Mouse (Mus musculus) T-helper 1 cell (primary cell): ENCODE measurements around the gene Nufip2.

ENCODE experiments used
- in situ Hi-C: fragments of 300-600 bp; cut with MboI, MseI; formaldehyde crosslinking; loops from one replicate; pipeline ENCODE4 v1.15.1; 2025; ENCODE audit warnings: high pct_unique_total_duplicates

The Nufip2 gene

GRCm38 (mm10) chr11:77770346-77770745 lies 84.4 kb downstream of the Nufip2 start:
- in situ Hi-C loops: no loop called here

- in situ Hi-C loops: no loop called here
Measured at GRCm38 (mm10) chr11:77771879-77772713, 86.1 kb downstream of the Nufip2 start.

- in situ Hi-C loops: no loop called here
Measured at GRCm38 (mm10) chr11:77775701-77776400, 89.9 kb downstream of the Nufip2 start.

GRCm38 (mm10) chr11:77777436-77777835 lies 91.5 kb downstream of the Nufip2 start:
- in situ Hi-C loops: no loop called here

GRCm38 (mm10) chr11:77777937-77778336 lies 92.0 kb downstream of the Nufip2 start:
- in situ Hi-C loops: no loop called here

GRCm38 (mm10) chr11:77779240-77779639 lies 93.3 kb downstream of the Nufip2 start:
- in situ Hi-C loops: no loop called here

- in situ Hi-C loops: no loop called here
Measured at GRCm38 (mm10) chr11:77781088-77781487, 95.1 kb downstream of the Nufip2 start.

- in situ Hi-C loops: no loop called here
Measured at GRCm38 (mm10) chr11:77782104-77782815, 96.3 kb downstream of the Nufip2 start.

- in situ Hi-C loops: no loop called here
Measured at GRCm38 (mm10) chr11:77783211-77783746, 97.3 kb downstream of the Nufip2 start.

GRCm38 (mm10) chr11:77783747-77784646 lies 98.0 kb downstream of the Nufip2 start:
- in situ Hi-C loops: no loop called here

GRCm38 (mm10) chr11:77784894-77785293 lies 98.9 kb downstream of the Nufip2 start:
- in situ Hi-C loops: no loop called here

GRCm38 (mm10) chr11:77785396-77785767 lies 99.4 kb downstream of the Nufip2 start:
- in situ Hi-C loops: no loop called here

- in situ Hi-C loops: no loop called here
Measured at GRCm38 (mm10) chr11:77785768-77786561, 100.0 kb downstream of the Nufip2 start.

GRCm38 (mm10) chr11:77787707-77788106 lies 101.8 kb downstream of the Nufip2 start, which contains the start of gene Gm10277:
TSS of gene Gm10277 (minus strand) at chr11:77787747.
- in situ Hi-C loops: no loop called here

- in situ Hi-C loops: no loop called here
Measured at GRCm38 (mm10) chr11:77789512-77789911, 103.6 kb downstream of the Nufip2 start.

- in situ Hi-C loops: no loop called here
Measured at GRCm38 (mm10) chr11:77790286-77790685, 104.3 kb downstream of the Nufip2 start.

- in situ Hi-C loops: no loop called here
Measured at GRCm38 (mm10) chr11:77791241-77791727, 105.3 kb downstream of the Nufip2 start.
